Mouse (Mus musculus): ENCODE results near the gene Rusc2. TPM values are rescaled to one million over a fixed set of nuclear protein-coding genes. Genes with fewer than 3 reads are reported as not detected.

The Rusc2 gene
- polyA plus RNA-seq, 1 experiment from 2014 or later = 15.1 TPM

GRCm38 (mm10) chr4:43350038-43350560 lies 31.7 kb upstream of the Rusc2 start:
- Histone ChIP-seq H3K9me3 (replicated peaks; ENCODE audit: control insufficient read depth, low read length) (no peaks in the 10 kb centered on the region), H3K27ac (ENCODE audit: low read length) (no peak overlapping the region), H3K4me2 (ENCODE audit: low read depth, low read length) (no peak overlapping the region), H3K36me3 (ENCODE audit: control insufficient read depth, insufficient read depth, low read length) (no peaks in the 10 kb centered on the region), H3K9ac (ENCODE audit: low read length) (no peak overlapping the region), H3K4me1 (ENCODE audit: control insufficient read depth, insufficient read depth, low read length) (no peaks in the 10 kb centered on the region), H3K4me3 (replicated peaks; ENCODE audit: low read length) (no peak overlapping the region), H3K27me3 (ENCODE audit: control insufficient read depth, insufficient read depth, low read length) (no peaks in the 10 kb centered on the region)
- ATAC-seq (ENCODE audit: insufficient read depth, low FRiP score) = no peak
- WGBS = 65% methylated on average over 6 of the region's 6 CpGs

GRCm38 (mm10) chr4:43353662-43354061 lies 28.1 kb upstream of the Rusc2 start:
- Histone ChIP-seq H3K4me1 (ENCODE audit: control insufficient read depth, insufficient read depth, low read length) (no peaks in the 10 kb centered on the region), H3K36me3 (ENCODE audit: control insufficient read depth, insufficient read depth, low read length) (no peaks in the 10 kb centered on the region), H3K9ac (ENCODE audit: low read length) (no peak overlapping the region), H3K27ac (ENCODE audit: low read length) (no peak overlapping the region), H3K27me3 (ENCODE audit: control insufficient read depth, insufficient read depth, low read length) (no peaks in the 10 kb centered on the region), H3K9me3 (replicated peaks; ENCODE audit: control insufficient read depth, low read length) (no peaks in the 10 kb centered on the region), H3K4me3 (replicated peaks; ENCODE audit: low read length) (no peak overlapping the region), H3K4me2 (ENCODE audit: low read depth, low read length) (no peak overlapping the region)
- ATAC-seq (ENCODE audit: insufficient read depth, low FRiP score) = no peak
- 86% methylated on average over 6 of the region's 6 CpGs for WGBS

- H3K36me3 ChIP-seq (ENCODE audit: control insufficient read depth, insufficient read depth, low read length) = no peaks in the 10 kb centered on the region
- no peaks in the 10 kb centered on the region for H3K27me3 ChIP-seq (ENCODE audit: control insufficient read depth, insufficient read depth, low read length)
- no peak overlapping the region for H3K4me3 ChIP-seq (replicated peaks; ENCODE audit: low read length)
- ATAC-seq (ENCODE audit: insufficient read depth, low FRiP score) = no peak
- H3K27ac ChIP-seq (ENCODE audit: low read length) = peak overlapping the region; percentile 67; the same call in 1 of the 2 replicates
- 59% methylated on average over 11 of the region's 11 CpGs for WGBS
- no peak overlapping the region for H3K4me2 ChIP-seq (ENCODE audit: low read depth, low read length)
- H3K4me1 ChIP-seq (ENCODE audit: control insufficient read depth, insufficient read depth, low read length) = no peaks in the 10 kb centered on the region
- H3K9ac ChIP-seq (ENCODE audit: low read length) = no peak overlapping the region
- no peaks in the 10 kb centered on the region for H3K9me3 ChIP-seq (replicated peaks; ENCODE audit: control insufficient read depth, low read length)
These were observed 16.7 kb upstream of the Rusc2 start for GRCm38 (mm10) chr4:43364914-43365560.

GRCm38 (mm10) chr4:43367295-43367694 lies 14.5 kb upstream of the Rusc2 start:
- no peaks in the 10 kb centered on the region for H3K27me3 ChIP-seq (ENCODE audit: control insufficient read depth, insufficient read depth, low read length)
- H3K4me1 ChIP-seq (ENCODE audit: control insufficient read depth, insufficient read depth, low read length) = no peaks in the 10 kb centered on the region
- no peaks in the 10 kb centered on the region for H3K36me3 ChIP-seq (ENCODE audit: control insufficient read depth, insufficient read depth, low read length)
- H3K27ac ChIP-seq (ENCODE audit: low read length) = no peak overlapping the region
- 65% methylated on average over 5 of the region's 5 CpGs for WGBS
- H3K9ac ChIP-seq (ENCODE audit: low read length) = no peak overlapping the region
- ATAC-seq (ENCODE audit: insufficient read depth, low FRiP score) = no peak
- H3K4me3 ChIP-seq (replicated peaks; ENCODE audit: low read length) = no peak overlapping the region
- H3K9me3 ChIP-seq (replicated peaks; ENCODE audit: control insufficient read depth, low read length) = no peaks in the 10 kb centered on the region
- H3K4me2 ChIP-seq (ENCODE audit: low read depth, low read length) = no peak overlapping the region

- no peak overlapping the region for H3K4me2 ChIP-seq (ENCODE audit: low read depth, low read length)
- H3K27ac ChIP-seq (ENCODE audit: low read length) = no peak overlapping the region
- H3K9me3 ChIP-seq (replicated peaks; ENCODE audit: control insufficient read depth, low read length) = no peaks in the 10 kb centered on the region
- H3K4me1 ChIP-seq (ENCODE audit: control insufficient read depth, insufficient read depth, low read length) = no peaks in the 10 kb centered on the region
- H3K27me3 ChIP-seq (ENCODE audit: control insufficient read depth, insufficient read depth, low read length) = no peaks in the 10 kb centered on the region
- no peaks in the 10 kb centered on the region for H3K36me3 ChIP-seq (ENCODE audit: control insufficient read depth, insufficient read depth, low read length)
- 87% methylated on average over 9 of the region's 9 CpGs for WGBS
- H3K9ac ChIP-seq (ENCODE audit: low read length) = no peak overlapping the region
- ATAC-seq (ENCODE audit: insufficient read depth, low FRiP score) = no peak
- no peak overlapping the region for H3K4me3 ChIP-seq (replicated peaks; ENCODE audit: low read length)
These were observed 14.0 kb upstream of the Rusc2 start for GRCm38 (mm10) chr4:43367787-43368186.

GRCm38 (mm10) chr4:43371406-43371805 lies 10.4 kb upstream of the Rusc2 start:
- H3K4me3 ChIP-seq (replicated peaks; ENCODE audit: low read length) = no peak overlapping the region
- no peak overlapping the region for H3K4me2 ChIP-seq (ENCODE audit: low read depth, low read length)
- H3K9me3 ChIP-seq (replicated peaks; ENCODE audit: control insufficient read depth, low read length) = no peaks in the 10 kb centered on the region
- H3K27me3 ChIP-seq (ENCODE audit: control insufficient read depth, insufficient read depth, low read length) = no peaks in the 10 kb centered on the region
- no peaks in the 10 kb centered on the region for H3K36me3 ChIP-seq (ENCODE audit: control insufficient read depth, insufficient read depth, low read length)
- no peak for ATAC-seq (ENCODE audit: insufficient read depth, low FRiP score)
- no peaks in the 10 kb centered on the region for H3K4me1 ChIP-seq (ENCODE audit: control insufficient read depth, insufficient read depth, low read length)
- WGBS = 58% methylated on average over 9 of the region's 11 CpGs
- no peak overlapping the region for H3K9ac ChIP-seq (ENCODE audit: low read length)
- no peak overlapping the region for H3K27ac ChIP-seq (ENCODE audit: low read length)

- Histone ChIP-seq H3K27me3 (ENCODE audit: control insufficient read depth, insufficient read depth, low read length) (no peaks in the 10 kb centered on the region), H3K9ac (ENCODE audit: low read length) (no peak overlapping the region), H3K9me3 (replicated peaks; ENCODE audit: control insufficient read depth, low read length) (no peaks in the 10 kb centered on the region), H3K4me3 (replicated peaks; ENCODE audit: low read length) (no peak overlapping the region), H3K27ac (ENCODE audit: low read length) (no peak overlapping the region), H3K36me3 (ENCODE audit: control insufficient read depth, insufficient read depth, low read length) (no peaks in the 10 kb centered on the region), H3K4me2 (ENCODE audit: low read depth, low read length) (no peak overlapping the region), H3K4me1 (ENCODE audit: control insufficient read depth, insufficient read depth, low read length) (no peaks in the 10 kb centered on the region)
- 63% methylated on average over 4 of the region's 4 CpGs for WGBS
- no peak for ATAC-seq (ENCODE audit: insufficient read depth, low FRiP score)
These were observed 9.6 kb upstream of the Rusc2 start for GRCm38 (mm10) chr4:43372155-43372554.

GRCm38 (mm10) chr4:43374266-43374665 lies 7.5 kb upstream of the Rusc2 start:
- Histone ChIP-seq H3K27me3 (ENCODE audit: control insufficient read depth, insufficient read depth, low read length) (no peaks in the 10 kb centered on the region), H3K9ac (ENCODE audit: low read length) (no peak overlapping the region), H3K4me2 (ENCODE audit: low read depth, low read length) (no peak overlapping the region), H3K9me3 (replicated peaks; ENCODE audit: control insufficient read depth, low read length) (no peaks in the 10 kb centered on the region), H3K4me1 (ENCODE audit: control insufficient read depth, insufficient read depth, low read length) (no peaks in the 10 kb centered on the region), H3K36me3 (ENCODE audit: control insufficient read depth, insufficient read depth, low read length) (no peaks in the 10 kb centered on the region), H3K27ac (ENCODE audit: low read length) (no peak overlapping the region), H3K4me3 (replicated peaks; ENCODE audit: low read length) (no peak overlapping the region)
- WGBS = 80% methylated on average over 4 of the region's 4 CpGs
- ATAC-seq (ENCODE audit: insufficient read depth, low FRiP score) = no peak

GRCm38 (mm10) chr4:43379601-43380000 lies 2.2 kb upstream of the Rusc2 start:
- no peak overlapping the region for H3K4me3 ChIP-seq (replicated peaks; ENCODE audit: low read length)
- ATAC-seq (ENCODE audit: insufficient read depth, low FRiP score) = no peak
- H3K4me1 ChIP-seq (ENCODE audit: control insufficient read depth, insufficient read depth, low read length) = peaks cover 17% of the 10 kb centered on the region
- H3K27ac ChIP-seq (ENCODE audit: low read length) = no peak overlapping the region
- no peaks in the 10 kb centered on the region for H3K9me3 ChIP-seq (replicated peaks; ENCODE audit: control insufficient read depth, low read length)
- no peak overlapping the region for H3K9ac ChIP-seq (ENCODE audit: low read length)
- no peak overlapping the region for H3K4me2 ChIP-seq (ENCODE audit: low read depth, low read length)
- 87% methylated on average over 6 of the region's 6 CpGs for WGBS
- no peaks in the 10 kb centered on the region for H3K27me3 ChIP-seq (ENCODE audit: control insufficient read depth, insufficient read depth, low read length)
- H3K36me3 ChIP-seq (ENCODE audit: control insufficient read depth, insufficient read depth, low read length) = no peaks in the 10 kb centered on the region; the same call in 1 of the 2 replicates
